Mouse (Mus musculus): ENCODE results near the gene Obscn. TPM values are rescaled to one million over a fixed set of nuclear protein-coding genes. Genes with fewer than 3 reads are reported as not detected.

Obscn gene
- polyA plus RNA-seq, 1 experiment from 2014 or later, result 0.24 TPM

DNA sequence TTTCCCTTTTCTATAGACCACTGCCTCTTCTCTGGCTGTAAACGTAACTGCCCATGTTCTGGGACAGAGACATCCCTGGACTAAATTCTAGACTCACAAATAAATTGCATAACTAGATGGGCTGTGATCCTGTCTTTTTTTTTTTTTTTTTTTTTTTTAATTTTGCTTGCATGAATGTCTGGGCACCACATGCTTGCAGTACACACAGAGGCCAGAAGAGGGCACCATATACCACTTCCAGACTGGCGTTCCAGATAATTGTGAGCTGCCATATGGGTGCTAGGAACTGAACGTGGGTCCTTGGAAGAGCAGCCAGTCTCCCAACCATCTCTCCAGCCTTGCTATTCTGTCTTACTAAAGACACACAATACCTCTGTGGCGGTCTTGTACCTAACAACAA lies 42.0 kb downstream of the Obscn start:
- ATAC-seq (ENCODE audit: low FRiP score, low TSS enrichment), result no peak
- Histone ChIP-seq H3K4me1 (replicated peaks; ENCODE audit: control insufficient read depth, insufficient read depth) (no peaks in the 10 kb centered on the region), H3K27ac (replicated peaks) (no peak overlapping the region), H3K27me3 (ENCODE audit: control insufficient read depth, insufficient read depth, low read length) (no peaks in the 10 kb centered on the region), H3K4me2 (replicated peaks; ENCODE audit: low read depth) (no peak overlapping the region), H3K36me3 (ENCODE audit: control insufficient read depth, insufficient read depth, low read length) (no peaks in the 10 kb centered on the region), H3K9me3 (ENCODE audit: control insufficient read depth, low read length) (no peaks in the 10 kb centered on the region), H3K9ac (ENCODE audit: low read length) (no peak overlapping the region), H3K4me3 (ENCODE audit: low read depth, low read length) (no peak overlapping the region)
- no peak for TF ChIP-seq EP300 (optimal IDR thresholded peaks at IDR 0.05)
- TF ChIP-seq CTCF (IDR thresholded peaks at IDR 0.05; ENCODE audit: low read depth), result peak; percentile 52
- DNase-seq (ENCODE audit: low spot score), result peak; percentile 24
- WGBS, result 62% methylated on average over 4 of the region's 4 CpGs

- Histone ChIP-seq H3K4me2 (replicated peaks; ENCODE audit: low read depth) (no peak overlapping the region), H3K36me3 (ENCODE audit: control insufficient read depth, insufficient read depth, low read length) (no peaks in the 10 kb centered on the region), H3K27me3 (ENCODE audit: control insufficient read depth, insufficient read depth, low read length) (no peaks in the 10 kb centered on the region), H3K9me3 (ENCODE audit: control insufficient read depth, low read length) (no peaks in the 10 kb centered on the region), H3K4me1 (replicated peaks; ENCODE audit: control insufficient read depth, insufficient read depth) (no peaks in the 10 kb centered on the region), H3K27ac (replicated peaks) (no peak overlapping the region), H3K4me3 (ENCODE audit: low read depth, low read length) (no peak overlapping the region), H3K9ac (ENCODE audit: low read length) (no peak overlapping the region)
- no peak for TF ChIP-seq CTCF (IDR thresholded peaks at IDR 0.05; ENCODE audit: low read depth)
- TF ChIP-seq EP300 (optimal IDR thresholded peaks at IDR 0.05), result no peak
- no peak for ATAC-seq (ENCODE audit: low FRiP score, low TSS enrichment)
- 94% methylated on average over 10 of the region's 10 CpGs for WGBS
- DNase-seq (ENCODE audit: low spot score), result no peak
Measured at GRCm38 (mm10) chr11:59087581-59087980, 48.6 kb downstream of the Obscn start.

DNA sequence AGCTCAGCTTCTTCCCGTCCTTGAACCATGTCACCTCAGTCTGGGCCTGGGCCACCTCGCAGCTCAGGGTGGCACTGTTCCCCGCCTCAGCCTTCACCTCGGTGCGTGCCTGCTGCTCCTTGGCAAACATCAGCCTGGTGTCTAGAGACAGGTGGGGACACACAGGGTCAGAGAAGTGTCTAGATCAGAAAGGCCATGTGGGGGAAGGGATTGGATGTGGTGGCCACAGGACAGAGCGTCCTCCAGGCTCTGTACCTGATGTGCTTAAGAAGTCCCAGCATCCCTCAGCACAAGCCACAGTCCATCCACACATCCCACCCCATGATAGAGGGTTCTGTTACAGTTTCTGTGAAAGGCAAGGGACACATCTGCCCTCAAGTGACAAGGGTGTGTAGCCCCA lies 51.0 kb downstream of the Obscn start:
- no peaks in the 10 kb centered on the region for H3K36me3 ChIP-seq (ENCODE audit: control insufficient read depth, insufficient read depth, low read length)
- H3K9me3 ChIP-seq (ENCODE audit: control insufficient read depth, low read length), result no peaks in the 10 kb centered on the region
- ATAC-seq (ENCODE audit: low FRiP score, low TSS enrichment) (no peak), DNase-seq (ENCODE audit: low spot score) (no peak)
- no peak overlapping the region for H3K4me3 ChIP-seq (ENCODE audit: low read depth, low read length)
- no peaks in the 10 kb centered on the region for H3K4me1 ChIP-seq (replicated peaks; ENCODE audit: control insufficient read depth, insufficient read depth)
- H3K27ac ChIP-seq (replicated peaks), result no peak overlapping the region
- H3K4me2 ChIP-seq (replicated peaks; ENCODE audit: low read depth), result no peak overlapping the region
- WGBS, result 79% methylated on average over 5 of the region's 6 CpGs
- TF ChIP-seq CTCF (IDR thresholded peaks at IDR 0.05; ENCODE audit: low read depth) (no peak), EP300 (optimal IDR thresholded peaks at IDR 0.05) (no peak)
- H3K27me3 ChIP-seq (ENCODE audit: control insufficient read depth, insufficient read depth, low read length), result no peaks in the 10 kb centered on the region
- H3K9ac ChIP-seq (ENCODE audit: low read length), result no peak overlapping the region

GRCm38 (mm10) chr11:59083125-59083524 lies 53.1 kb downstream of the Obscn start:
- ATAC-seq (ENCODE audit: low FRiP score, low TSS enrichment) (no peak), DNase-seq (ENCODE audit: low spot score) (no peak)
- no peaks in the 10 kb centered on the region for H3K9me3 ChIP-seq (ENCODE audit: control insufficient read depth, low read length)
- H3K4me3 ChIP-seq (ENCODE audit: low read depth, low read length), result no peak overlapping the region
- no peak for TF ChIP-seq EP300 (optimal IDR thresholded peaks at IDR 0.05)
- TF ChIP-seq CTCF (IDR thresholded peaks at IDR 0.05; ENCODE audit: low read depth), result no peak
- H3K27ac ChIP-seq (replicated peaks), result no peak overlapping the region
- no peak overlapping the region for H3K9ac ChIP-seq (ENCODE audit: low read length)
- H3K36me3 ChIP-seq (ENCODE audit: control insufficient read depth, insufficient read depth, low read length), result no peaks in the 10 kb centered on the region
- WGBS, result 78% methylated on average over 3 of the region's 3 CpGs
- H3K4me1 ChIP-seq (replicated peaks; ENCODE audit: control insufficient read depth, insufficient read depth), result no peaks in the 10 kb centered on the region
- no peak overlapping the region for H3K4me2 ChIP-seq (replicated peaks; ENCODE audit: low read depth)
- no peaks in the 10 kb centered on the region for H3K27me3 ChIP-seq (ENCODE audit: control insufficient read depth, insufficient read depth, low read length)

DNA sequence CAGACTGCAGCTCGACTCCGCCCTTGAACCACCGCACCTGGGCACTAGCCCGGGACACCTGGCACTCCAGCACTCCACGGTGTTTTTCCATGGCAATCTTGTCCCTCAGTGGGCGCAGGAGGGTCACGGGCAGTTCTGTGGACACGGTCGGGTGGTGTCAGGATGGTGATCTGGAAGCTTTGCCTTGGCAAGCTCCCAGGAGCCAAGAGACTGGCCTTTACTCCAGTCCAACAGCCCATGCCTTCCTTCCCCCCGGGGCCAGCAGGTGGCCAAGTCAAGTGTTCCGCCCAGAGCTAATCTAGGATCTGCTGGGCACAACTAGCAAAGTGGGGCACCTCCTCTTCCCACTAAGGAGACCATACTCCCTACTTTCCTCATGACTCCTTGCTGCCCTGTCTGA lies 57.9 kb downstream of the Obscn start:
- Histone ChIP-seq H3K4me1 (replicated peaks; ENCODE audit: control insufficient read depth, insufficient read depth) (no peaks in the 10 kb centered on the region), H3K4me3 (ENCODE audit: low read depth, low read length) (no peak overlapping the region), H3K9me3 (ENCODE audit: control insufficient read depth, low read length) (no peaks in the 10 kb centered on the region), H3K27ac (replicated peaks) (no peak overlapping the region), H3K36me3 (ENCODE audit: control insufficient read depth, insufficient read depth, low read length) (no peaks in the 10 kb centered on the region), H3K27me3 (ENCODE audit: control insufficient read depth, insufficient read depth, low read length) (no peaks in the 10 kb centered on the region), H3K9ac (ENCODE audit: low read length) (no peak overlapping the region), H3K4me2 (replicated peaks; ENCODE audit: low read depth) (no peak overlapping the region)
- 80% methylated on average over 11 of the region's 11 CpGs for WGBS
- no peak for TF ChIP-seq EP300 (optimal IDR thresholded peaks at IDR 0.05)
- TF ChIP-seq CTCF (IDR thresholded peaks at IDR 0.05; ENCODE audit: low read depth), result no peak
- no peak for DNase-seq (ENCODE audit: low spot score)
- ATAC-seq (ENCODE audit: low FRiP score, low TSS enrichment), result 0 out of 2 replicates have a peak, but pooled peaks have one; percentile 16

DNA sequence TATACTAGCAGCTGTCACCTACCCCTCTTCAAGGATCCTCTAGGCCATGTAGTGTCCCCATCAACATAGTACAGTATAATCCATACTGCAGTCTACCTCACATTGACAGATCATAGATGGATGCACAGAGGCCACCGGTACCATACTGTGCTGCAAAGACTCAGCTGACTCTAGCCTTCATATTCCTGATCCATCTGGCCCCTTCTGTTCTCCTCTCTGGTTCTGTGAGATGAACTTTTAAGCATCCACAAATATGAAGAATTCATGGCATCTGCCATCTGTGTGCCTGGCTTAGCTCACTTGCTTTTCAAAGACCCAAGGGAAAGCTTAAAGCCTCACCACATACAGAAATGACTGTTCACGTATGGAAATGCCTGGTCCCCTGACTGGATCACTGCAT lies 65.9 kb downstream of the Obscn start:
- H3K9ac ChIP-seq (ENCODE audit: low read length), result no peak overlapping the region
- no peak overlapping the region for H3K27ac ChIP-seq (replicated peaks)
- H3K9me3 ChIP-seq (ENCODE audit: control insufficient read depth, low read length), result no peaks in the 10 kb centered on the region
- no peak for TF ChIP-seq EP300 (optimal IDR thresholded peaks at IDR 0.05)
- TF ChIP-seq CTCF (IDR thresholded peaks at IDR 0.05; ENCODE audit: low read depth), result no peak
- H3K36me3 ChIP-seq (ENCODE audit: control insufficient read depth, insufficient read depth, low read length), result no peaks in the 10 kb centered on the region
- H3K4me3 ChIP-seq (ENCODE audit: low read depth, low read length), result no peak overlapping the region
- H3K4me2 ChIP-seq (replicated peaks; ENCODE audit: low read depth), result no peak overlapping the region
- H3K27me3 ChIP-seq (ENCODE audit: control insufficient read depth, insufficient read depth, low read length), result no peaks in the 10 kb centered on the region
- H3K4me1 ChIP-seq (replicated peaks; ENCODE audit: control insufficient read depth, insufficient read depth), result no peaks in the 10 kb centered on the region
- 78% methylated on average over 2 of the region's 2 CpGs for WGBS
- no peak for ATAC-seq (ENCODE audit: low FRiP score, low TSS enrichment)
- DNase-seq (ENCODE audit: low spot score), result no peak
